Mouse (Mus musculus): ENCODE results near the gene Hck. TPM values are rescaled to one million over a fixed set of nuclear protein-coding genes. Genes with fewer than 3 reads are reported as not detected.

Gene Hck
- total RNA-seq, 2 experiments from 2014 or later, result 3.9 to 4.3 TPM

- peak; percentile 50 to 65 for DNase-seq (ENCODE audit: low spot score in 2 of 2)
Observed at GRCm38 (mm10) chr2:153147715-153148114, 39.4 kb downstream of the Hck start.

GRCm38 (mm10) chr2:153149742-153150141 lies 41.5 kb downstream of the Hck start:
- no peak for DNase-seq (ENCODE audit: low spot score in 2 of 2)

- DNase-seq (ENCODE audit: low spot score in 2 of 2), result no peak
Observed at GRCm38 (mm10) chr2:153151026-153151425, 42.8 kb downstream of the Hck start.

- DNase-seq (ENCODE audit: low spot score in 2 of 2), result no peak
Observed at GRCm38 (mm10) chr2:153151926-153152665, 43.8 kb downstream of the Hck start.

GRCm38 (mm10) chr2:153153033-153153450 lies 44.8 kb downstream of the Hck start:
- DNase-seq (ENCODE audit: low spot score in 2 of 2), result no peak

- no peak for DNase-seq (ENCODE audit: low spot score in 2 of 2)
Observed at GRCm38 (mm10) chr2:153157270-153157669, 49.0 kb downstream of the Hck start.

GRCm38 (mm10) chr2:153160133-153160532 lies 51.9 kb downstream of the Hck start:
- no peak for DNase-seq (ENCODE audit: low spot score in 2 of 2)

GRCm38 (mm10) chr2:153160844-153161683 lies 52.8 kb downstream of the Hck start, which contains the start of gene Tm9sf4:
TSS of gene Tm9sf4 (plus strand) at chr2:153161303.
- DNase-seq (ENCODE audit: low spot score in 2 of 2), result peak; percentile 74 to 84

GRCm38 (mm10) chr2:153161684-153162080 lies 53.4 kb downstream of the Hck start:
- DNase-seq (ENCODE audit: low spot score in 2 of 2), result no peak

- DNase-seq (ENCODE audit: low spot score in 2 of 2), result no peak
Observed at GRCm38 (mm10) chr2:153167136-153167535, 58.9 kb downstream of the Hck start.

GRCm38 (mm10) chr2:153168134-153168820 lies 60.0 kb downstream of the Hck start:
- DNase-seq (ENCODE audit: low spot score in 2 of 2), result no peak

- DNase-seq (ENCODE audit: low spot score in 2 of 2), result no peak
Observed at GRCm38 (mm10) chr2:153170490-153171224, 62.4 kb downstream of the Hck start.

GRCm38 (mm10) chr2:153171966-153172365 lies 63.7 kb downstream of the Hck start:
- DNase-seq (ENCODE audit: low spot score in 2 of 2), result no peak

GRCm38 (mm10) chr2:153175995-153176570 lies 67.8 kb downstream of the Hck start:
- no peak for DNase-seq (ENCODE audit: low spot score in 2 of 2)

- DNase-seq (ENCODE audit: low spot score in 2 of 2), result no peak
Observed at GRCm38 (mm10) chr2:153177188-153177587, 68.9 kb downstream of the Hck start.

GRCm38 (mm10) chr2:153179126-153179860 lies 71.0 kb downstream of the Hck start:
- no peak for DNase-seq (ENCODE audit: low spot score in 2 of 2)

GRCm38 (mm10) chr2:153179961-153180360 lies 71.7 kb downstream of the Hck start:
- DNase-seq (ENCODE audit: low spot score in 2 of 2), result no peak

- no peak for DNase-seq (ENCODE audit: low spot score in 2 of 2)
Observed at GRCm38 (mm10) chr2:153186176-153186591, 77.9 kb downstream of the Hck start.

GRCm38 (mm10) chr2:153187848-153188247 lies 79.6 kb downstream of the Hck start:
- no peak for DNase-seq (ENCODE audit: low spot score in 2 of 2)

- no peak for DNase-seq (ENCODE audit: low spot score in 2 of 2)
Observed at GRCm38 (mm10) chr2:153191242-153191641, 83.0 kb downstream of the Hck start.
